Mouse (Mus musculus) natural killer cell, adult 2 months (primary cell): Measurements from ENCODE around the gene Kcna1.

ENCODE experiments used
- DNase-seq, 2 experiments: peaks; one replicate each; pipeline ENCODE4 v3.0.0; 2022; ENCODE audit warnings: low spot score in 2 of 2

Gene Kcna1

GRCm38 (mm10) chr6:126646381-126646780 lies at the start of gene Kcna1:
Gene Kcna1, minus strand, starts transcription at chr6:126646384.
- no peak for DNase-seq

- DNase-seq: no peak
These were observed 40.9 kb upstream of the Kcna1 start for GRCm38 (mm10) chr6:126687120-126687519.

DNA sequence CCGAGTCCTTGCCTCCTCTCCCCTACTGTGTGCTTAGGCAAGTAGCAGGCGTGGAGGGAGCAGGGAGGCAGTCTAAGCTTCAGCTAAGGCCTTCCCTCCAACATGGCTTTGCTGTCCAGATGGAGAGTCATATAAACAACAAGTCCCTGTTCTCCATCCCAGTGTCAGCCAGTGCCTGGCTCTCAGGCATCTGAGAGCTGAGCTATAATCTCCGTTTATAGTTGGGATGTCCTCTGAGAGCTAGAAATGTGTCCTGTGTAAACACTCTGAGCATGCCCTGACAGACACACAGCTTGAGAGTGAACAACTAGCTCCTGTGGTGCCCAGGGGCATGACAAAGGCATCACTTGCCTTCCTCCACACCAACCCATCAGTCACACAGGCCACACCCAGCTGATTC lies 39.0 kb upstream of the Kcna1 start:
- DNase-seq: no peak

DNA sequence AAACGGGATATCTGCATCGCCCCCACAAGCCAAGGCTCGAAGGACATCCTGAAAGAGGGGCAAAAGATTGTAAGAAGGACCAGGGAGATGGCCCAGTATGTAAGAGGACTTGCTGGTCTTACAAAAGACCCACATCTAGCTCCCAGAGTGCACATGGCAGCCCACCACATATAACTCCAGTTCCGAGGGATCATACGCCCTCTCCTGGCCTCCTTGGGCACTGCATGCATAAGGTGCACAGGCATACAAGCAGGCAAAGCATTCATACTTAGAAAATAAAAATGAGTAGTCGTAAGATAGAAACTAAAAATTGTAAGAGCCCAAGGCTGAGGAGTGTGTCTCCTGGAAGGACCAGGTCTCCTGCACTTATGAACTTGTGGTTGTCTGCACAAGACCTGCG lies 32.8 kb upstream of the Kcna1 start:
- DNase-seq: no peak

DNA sequence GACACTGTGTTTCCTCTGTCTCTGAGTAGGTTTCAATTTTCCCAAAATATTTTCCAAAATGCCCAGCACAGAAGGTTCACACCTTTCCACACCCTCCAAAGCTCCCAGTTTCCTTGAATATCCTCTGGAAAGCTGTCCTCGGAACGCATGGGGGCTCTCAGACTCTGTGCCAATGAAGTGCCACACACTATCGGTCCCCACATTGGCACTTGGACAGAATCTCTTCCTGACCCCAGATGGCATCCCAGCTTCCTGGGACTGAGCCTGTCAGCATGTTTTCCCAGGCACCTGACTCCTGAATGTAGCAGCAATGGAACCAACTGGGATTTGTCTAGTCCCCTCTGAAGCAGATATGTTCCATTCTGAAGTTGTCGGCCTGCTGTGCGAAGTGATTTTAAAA lies 20.8 kb upstream of the Kcna1 start:
- DNase-seq: no peak

DNA sequence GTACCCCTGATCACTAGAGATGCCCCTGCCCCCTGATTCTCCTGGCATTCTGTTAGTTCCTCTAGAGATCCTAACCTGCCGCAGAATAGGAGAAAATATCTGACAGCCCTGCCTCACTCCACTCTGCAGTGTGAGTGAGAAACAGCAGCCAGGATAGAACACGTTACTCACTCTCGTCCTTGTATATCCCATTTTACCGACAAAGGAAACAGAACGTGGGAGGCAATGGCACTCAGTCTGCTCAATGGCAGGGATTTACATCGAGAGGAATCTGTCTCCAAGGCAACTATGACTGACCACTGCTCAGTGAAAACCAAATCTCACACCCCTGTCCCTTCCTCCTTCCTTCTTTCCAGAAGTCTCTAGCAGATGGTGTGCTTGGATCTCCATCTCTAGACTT lies 19.9 kb upstream of the Kcna1 start:
- no peak for DNase-seq

DNA sequence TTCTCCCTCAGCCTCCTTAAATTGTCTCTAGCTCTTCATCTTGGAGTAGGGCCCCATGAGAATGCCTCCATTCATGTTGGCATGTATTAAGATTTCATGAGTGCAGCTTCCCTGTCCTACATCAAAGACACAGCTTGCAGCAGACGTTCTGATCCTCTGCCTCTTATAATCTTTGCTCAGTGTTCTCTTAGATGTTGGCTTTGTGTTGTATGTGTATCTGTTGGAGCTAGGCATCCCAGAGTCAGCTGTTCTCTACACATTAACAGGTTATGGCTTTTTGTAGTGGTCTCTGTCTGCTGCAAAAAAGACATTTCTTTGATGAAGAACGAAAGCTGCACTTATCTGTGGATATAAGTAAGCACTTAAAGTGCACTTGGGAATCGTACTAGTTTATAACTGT lies 18.4 kb upstream of the Kcna1 start:
- DNase-seq: no peak

DNA sequence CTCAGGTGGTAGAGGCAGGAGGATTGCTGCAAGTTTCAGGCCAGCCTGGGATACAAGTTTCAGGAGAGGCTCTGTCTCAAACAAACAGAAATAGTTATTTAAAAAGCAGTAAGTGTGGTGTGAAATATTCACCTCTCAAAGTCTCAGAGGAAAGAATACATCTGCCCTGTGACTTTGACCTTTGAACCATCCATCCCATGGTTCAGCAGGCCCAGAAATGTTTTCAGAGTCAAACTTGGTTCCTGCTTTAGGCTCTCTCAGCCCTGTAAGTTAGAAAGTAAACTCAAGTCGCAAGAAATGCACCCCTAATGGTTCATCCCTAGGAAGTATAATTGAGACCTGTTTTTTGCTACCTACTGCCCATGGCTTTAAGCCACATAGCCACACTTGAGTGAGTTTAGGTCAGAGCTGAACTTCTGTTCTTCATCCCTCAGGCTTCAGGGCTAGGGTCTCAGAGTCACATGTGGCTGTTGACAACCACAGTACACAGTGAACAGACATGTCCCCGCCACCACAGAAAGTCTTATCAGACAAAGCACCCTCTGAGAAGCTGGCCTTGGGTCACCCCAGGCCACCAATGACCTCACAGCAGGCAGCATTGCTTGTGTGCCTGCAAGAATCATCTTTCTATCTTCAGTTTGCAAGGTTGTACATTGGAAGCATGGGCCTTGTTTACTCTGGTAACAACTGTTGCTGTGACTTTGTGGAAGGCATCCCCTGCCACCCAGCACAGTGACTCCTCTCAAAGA lies 11.6 kb upstream of the Kcna1 start:
- no peak for DNase-seq

GRCm38 (mm10) chr6:126653561-126653960 lies 7.4 kb upstream of the Kcna1 start:
- DNase-seq: no peak

GRCm38 (mm10) chr6:126645644-126646358 lies 383 bp downstream of the Kcna1 start:
- DNase-seq: no peak

- DNase-seq: no peak
These were observed 1.1 kb downstream of the Kcna1 start for GRCm38 (mm10) chr6:126645044-126645541.

DNA sequence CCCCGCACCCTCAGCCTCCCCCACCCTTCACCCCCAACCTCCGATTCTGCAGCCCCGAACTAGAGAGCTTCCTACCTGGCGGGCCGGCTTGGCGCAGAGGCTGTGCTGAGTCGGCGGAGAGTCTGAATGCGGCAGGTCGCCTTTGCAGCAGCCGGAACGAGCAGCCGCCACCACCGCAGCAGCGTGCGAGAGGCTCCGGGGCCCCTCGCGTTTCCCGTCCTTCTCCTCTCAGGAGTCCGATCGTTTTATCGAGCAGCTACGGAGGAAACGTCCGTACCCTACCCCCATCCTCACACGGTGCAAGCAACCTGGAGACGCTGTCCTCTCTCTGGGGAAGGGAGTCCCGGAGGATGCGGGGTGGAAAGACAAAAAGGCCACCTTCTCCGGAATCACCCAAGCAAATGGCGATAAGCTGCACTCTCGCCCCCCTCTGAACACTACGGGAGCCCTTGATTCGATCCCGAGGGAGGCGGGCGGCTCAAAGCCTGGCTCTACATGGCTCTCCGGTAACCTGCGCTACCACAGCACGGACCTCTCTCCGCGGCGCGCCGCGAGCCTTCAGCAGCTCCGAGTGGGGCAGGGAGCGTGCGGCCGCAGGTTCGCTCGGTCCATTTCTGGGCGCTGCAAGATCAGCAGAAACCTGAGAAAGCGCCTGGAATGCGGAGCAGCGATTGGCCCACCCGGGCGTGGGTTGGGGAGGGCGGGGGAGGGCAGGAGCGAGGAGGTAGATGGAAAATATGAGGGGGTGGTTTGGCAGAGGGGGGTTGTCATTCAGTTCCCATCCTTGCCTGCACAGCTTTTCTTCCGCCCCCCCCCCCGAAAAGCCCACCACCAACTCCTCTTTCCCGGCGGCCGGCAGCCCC lies 1.8 kb downstream of the Kcna1 start:
- no peak for DNase-seq

DNA sequence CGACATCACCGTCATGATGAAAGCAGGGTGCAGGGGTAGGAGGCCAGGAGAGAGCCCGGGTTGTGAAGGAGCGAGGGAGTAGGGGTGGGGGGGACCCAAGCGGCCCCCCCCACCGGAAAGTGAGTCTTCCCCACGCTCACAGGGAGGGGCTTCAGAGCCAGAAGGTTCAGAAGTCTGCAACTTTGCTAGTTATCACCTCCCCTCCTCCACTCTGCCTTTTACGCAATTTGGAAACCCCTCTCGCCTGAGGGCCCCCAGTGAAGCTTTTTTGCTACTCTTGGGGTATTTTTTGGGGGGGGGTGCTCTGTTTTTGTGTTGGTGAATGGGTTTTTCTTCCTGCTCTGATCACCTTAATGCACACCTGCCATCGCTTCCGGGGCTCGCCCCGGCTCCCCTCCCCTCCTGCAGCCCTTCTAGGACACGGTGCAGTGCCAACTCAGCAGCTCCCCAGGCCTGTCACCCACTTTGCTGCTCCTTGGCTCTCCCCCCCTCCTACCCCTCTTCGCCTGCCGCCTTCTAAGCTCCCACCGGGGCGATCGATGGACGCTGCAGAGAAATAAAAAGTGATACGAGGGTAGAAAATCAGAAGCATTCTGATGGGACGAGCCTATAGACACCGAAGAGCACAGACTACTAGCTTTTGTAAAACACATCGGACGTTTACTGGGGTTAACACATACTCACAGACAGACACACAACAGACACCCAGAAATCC lies 2.7 kb downstream of the Kcna1 start:
- no peak for DNase-seq

GRCm38 (mm10) chr6:126642856-126643321 lies 3.3 kb downstream of the Kcna1 start:
- no peak for DNase-seq

DNA sequence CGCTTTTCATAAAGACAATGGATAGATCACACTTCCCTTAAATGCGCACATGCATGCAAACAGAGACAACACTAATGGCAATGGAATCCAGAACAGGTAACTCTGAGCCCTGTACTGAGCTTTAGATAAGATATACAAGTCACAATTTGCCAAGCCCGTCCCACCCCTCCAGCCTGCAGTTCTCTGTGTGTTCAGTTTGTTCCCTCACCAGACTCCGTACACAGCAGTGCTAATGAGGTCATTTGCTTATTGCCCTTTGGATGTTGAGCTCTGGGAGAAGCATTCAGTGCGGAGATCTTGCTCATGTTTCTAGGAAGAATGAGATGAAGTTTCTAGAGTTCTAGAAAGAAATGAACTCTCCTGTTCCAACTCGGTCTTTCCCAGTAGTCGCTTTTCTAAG lies 17.7 kb downstream of the Kcna1 start:
- no peak for DNase-seq

DNA sequence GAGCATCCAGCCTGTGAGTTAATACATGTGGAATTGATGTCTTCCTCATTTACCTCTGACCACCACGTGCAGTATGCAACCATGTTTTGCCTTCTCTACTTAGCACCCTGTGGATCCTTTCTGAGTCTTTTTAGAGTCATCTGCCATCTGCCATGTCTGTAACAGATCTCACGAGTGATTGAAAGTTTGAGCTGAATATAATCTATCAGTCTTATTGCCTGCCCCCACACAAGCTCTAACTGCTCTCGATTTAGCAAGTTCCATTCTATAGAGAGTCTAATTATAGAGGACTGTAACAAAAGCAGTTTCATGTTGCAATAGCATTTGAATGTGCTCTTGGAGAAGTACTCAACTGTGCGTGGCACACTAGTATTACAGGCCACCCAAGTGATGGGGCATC lies 27.7 kb downstream of the Kcna1 start:
- DNase-seq: no peak

DNA sequence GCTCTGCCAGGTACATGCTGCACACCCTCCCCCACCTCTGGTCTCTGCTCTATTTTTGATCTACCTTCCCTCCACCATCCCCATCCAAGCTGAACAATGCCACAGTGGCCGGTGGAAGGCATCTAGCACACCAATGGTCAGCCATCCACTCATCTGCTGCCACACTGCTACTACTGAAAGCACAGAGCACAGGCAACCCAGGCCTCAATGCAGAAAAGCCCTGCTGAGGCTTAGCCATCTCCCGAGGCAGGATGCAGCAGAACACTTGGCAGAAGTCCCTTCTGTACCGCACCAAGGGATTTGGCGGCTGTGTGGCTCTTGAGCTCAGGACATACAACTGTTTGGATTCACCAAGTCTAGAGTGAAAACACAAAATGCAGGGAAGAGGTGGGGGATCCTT lies 35.4 kb downstream of the Kcna1 start:
- no peak for DNase-seq

- DNase-seq: no peak
These were observed 36.8 kb downstream of the Kcna1 start for GRCm38 (mm10) chr6:126609193-126609947.

- DNase-seq: no peak
These were observed 44.3 kb downstream of the Kcna1 start for GRCm38 (mm10) chr6:126601843-126602326.

DNA sequence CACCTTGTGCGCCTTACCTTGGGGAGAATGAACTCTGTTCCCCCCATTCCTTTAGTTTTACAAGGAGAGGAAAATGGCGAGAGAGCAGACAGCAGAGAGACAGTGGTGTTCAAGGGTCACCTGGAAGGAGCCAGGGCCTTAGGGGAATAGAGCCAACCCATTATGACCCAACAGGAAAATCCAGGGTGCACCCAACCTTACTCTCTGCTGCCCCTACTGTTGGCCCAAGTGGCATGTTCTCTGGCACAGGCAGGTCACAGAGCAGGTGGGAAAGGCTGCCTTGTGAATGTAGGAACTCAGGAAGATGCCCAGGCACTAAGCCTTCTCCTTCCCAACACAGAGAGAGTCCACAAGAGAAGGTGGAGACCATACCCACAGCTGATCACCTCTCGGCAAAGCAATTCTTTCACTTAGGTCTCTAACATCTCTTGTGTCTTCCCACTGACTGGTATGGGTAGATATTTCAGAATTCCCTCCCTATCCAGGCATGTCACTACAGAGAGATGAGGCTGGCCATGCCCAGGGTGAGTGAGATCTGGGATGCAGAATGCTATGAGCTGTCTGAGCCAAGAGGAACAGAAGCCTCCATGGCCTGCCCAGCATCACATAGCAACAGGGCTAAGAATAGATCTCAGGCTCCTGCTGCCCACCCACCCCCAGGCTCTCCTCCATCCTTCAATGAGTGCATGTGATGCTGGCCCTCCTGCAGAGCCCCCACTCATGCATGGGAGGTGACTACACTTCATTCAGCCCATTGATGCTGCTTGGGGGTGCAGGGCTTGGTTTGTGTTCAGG lies 46.8 kb downstream of the Kcna1 start:
- no peak for DNase-seq
